Mouse (Mus musculus): ENCODE measurements around the gene Gm5431.

The Gm5431 gene

GRCm38 (mm10) chr11:48869380-48870110 is 32.5 kb downstream of the Gm5431 start:
- 68% methylated on average over 7 of the region's 7 CpGs for WGBS

DNA sequence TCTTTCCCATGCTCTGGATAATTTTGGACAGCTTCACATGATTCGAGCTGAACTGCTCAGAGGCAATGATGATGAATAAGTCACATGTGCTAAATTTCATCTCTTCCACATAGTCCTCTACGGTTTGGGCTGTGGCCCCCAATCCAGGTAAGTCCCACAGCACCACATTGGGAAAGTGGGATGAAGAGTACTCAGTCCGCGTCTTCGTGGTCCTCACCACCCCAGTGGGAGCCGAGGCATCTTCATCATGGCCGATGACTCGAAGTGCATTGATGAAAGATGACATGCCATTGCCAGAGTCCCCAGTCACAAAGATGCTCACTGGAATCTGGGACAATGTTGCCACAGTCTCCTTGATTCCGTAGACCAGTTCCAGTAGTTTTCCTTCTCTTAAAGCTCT is 35.5 kb downstream of the Gm5431 start:
- 98% methylated on average over 9 of the region's 9 CpGs for WGBS

DNA sequence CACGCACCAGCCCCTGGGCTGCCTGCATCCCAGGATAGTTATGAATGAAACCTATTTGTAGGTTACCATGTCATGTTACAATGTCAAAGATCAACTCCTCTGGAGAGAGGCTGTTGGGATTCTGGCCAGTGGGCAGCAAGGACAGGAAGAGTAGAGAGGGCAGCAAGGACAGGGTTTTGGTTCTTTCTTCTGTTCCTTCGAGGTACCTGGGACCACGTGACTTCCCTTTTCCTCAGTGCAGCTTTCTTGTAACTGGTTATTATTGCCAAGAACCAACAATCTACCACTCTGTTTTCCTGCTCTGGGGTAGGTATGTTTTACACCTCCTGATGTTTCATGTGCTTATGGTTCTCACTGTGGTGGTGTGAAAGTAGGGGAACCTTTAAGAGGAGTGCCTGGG is 38.2 kb downstream of the Gm5431 start:
- 82% methylated on average over 3 of the region's 3 CpGs for WGBS

GRCm38 (mm10) chr11:48862784-48863319 is 39.2 kb downstream of the Gm5431 start:
- 94% methylated on average over 1 of the region's 1 CpGs for WGBS

DNA sequence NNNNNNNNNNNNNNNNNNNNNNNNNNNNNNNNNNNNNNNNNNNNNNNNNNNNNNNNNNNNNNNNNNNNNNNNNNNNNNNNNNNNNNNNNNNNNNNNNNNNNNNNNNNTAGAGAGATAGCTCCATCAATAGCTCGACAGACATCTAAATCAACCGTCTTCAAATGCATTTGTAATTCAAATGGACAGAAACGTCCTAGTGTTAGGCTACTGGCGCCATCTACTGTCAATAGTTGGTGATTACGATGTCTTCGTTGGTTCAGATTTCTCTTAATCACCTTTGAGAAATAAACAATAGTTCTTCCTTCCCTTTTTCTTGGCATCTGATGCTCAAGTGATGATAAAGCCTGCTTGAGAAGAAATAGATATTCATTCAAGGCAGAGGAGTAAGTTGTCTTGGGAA is 43.0 kb downstream of the Gm5431 start:
- WGBS: under 1% methylated on average over 6 of the region's 6 CpGs

GRCm38 (mm10) chr11:48853474-48854180 is 48.4 kb downstream of the Gm5431 start:
- WGBS: 4% methylated on average over 31 of the region's 31 CpGs

DNA sequence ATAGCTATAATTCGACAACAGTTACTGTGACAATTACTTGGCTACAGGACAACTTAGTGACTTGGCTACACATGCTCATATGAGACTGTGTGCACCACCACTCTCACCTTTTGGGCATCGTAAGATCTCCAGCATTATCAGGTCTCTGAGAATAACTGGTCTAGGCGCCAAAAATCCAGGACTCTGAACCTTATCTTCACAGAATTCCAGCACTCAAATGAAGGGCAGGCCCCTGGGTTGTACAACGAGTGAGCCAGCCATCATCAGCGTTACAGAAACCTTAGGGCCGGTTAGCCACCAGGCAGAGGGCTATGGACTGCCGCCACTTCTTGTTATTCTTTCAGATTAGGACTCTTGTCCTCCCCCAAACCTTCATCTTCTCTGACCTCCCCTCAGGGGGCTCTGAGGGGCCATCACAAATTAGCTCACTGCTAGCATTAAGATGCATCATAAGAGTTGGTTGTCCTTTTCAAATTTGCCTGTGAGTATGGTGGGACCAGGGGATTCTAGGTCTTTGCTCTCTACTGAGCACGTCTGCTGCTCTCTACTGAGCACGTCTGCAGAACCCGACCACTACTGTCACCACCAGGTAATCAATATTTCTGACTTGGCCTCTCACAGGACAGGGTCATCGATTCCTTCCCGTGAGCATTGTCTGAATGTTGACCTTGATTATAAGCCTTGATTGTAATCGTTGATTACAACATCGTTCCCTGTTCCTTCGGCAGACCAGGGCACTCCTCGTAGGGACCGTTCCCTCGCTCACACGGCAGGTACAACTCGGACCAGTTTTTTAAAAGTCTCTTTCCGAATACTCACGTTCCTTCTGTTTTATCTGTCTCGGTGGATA is 49.2 kb downstream of the Gm5431 start:
- 12% methylated on average over 23 of the region's 23 CpGs for WGBS

DNA sequence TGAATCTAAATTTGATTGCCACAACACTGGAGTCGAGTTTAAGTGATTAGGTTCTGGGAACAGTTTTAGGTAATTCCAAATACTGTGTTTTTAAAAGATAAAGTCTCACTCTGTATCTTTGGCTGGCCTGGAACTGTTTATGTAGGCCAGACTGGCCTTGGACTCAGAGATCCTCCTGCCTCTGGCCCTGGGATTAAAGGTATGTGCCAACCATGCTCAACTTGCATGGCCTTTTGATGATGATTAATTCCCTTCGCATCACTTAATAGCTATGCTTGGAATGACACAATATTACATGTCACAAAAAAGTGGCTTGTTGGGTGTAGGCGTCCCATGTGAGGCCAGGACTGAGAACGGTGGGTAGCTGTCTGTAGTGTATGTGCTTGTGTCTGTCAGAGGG is 49.8 kb downstream of the Gm5431 start:
- 62% methylated on average over 4 of the region's 4 CpGs for WGBS

- WGBS: 81% methylated on average over 4 of the region's 4 CpGs
Measured at GRCm38 (mm10) chr11:48851270-48851995, 50.6 kb downstream of the Gm5431 start.

DNA sequence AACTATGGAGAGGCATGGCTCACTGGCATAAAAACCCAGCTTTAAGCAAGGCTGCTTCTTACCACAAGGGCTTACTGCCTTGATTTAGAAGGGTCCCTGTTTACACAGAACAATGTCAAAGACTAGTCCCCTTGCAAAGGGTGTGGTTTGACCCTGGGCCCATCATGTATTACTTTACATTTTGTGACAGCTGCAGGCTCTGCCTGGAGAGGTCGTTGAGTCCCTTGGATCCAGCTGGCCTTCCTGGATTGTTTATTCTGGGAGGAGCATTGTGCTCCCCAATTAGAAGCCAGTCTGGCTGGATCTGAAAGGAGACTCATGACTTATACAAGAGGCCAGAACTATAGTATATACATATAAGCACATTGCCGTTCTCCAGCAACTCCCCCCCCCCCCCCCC is 51.8 kb downstream of the Gm5431 start:
- 49% methylated on average over 2 of the region's 2 CpGs for WGBS

DNA sequence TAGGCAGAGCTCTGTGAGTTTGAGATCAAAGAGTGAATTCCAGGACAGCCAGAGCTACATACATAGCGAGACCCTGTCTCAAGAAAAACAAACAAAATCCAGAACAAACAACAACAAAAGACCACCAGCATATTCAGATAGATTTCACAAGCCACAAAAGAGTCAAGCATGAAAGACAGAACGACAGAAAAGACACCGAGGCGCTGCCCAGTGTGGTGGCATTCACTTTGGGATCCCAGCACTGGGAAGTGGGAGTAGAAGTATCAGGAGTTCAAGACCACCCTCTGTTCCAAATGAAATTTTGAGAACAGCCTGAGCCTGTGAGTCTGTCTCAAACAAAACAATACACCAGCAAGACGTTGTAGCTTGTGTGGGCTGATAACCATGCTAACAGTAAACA is 55.1 kb downstream of the Gm5431 start:
- 71% methylated on average over 5 of the region's 5 CpGs for WGBS

- WGBS: 89% methylated on average over 2 of the region's 2 CpGs
Measured at GRCm38 (mm10) chr11:48846362-48846761, 55.7 kb downstream of the Gm5431 start.

- WGBS: 66% methylated on average over 13 of the region's 13 CpGs
Measured at GRCm38 (mm10) chr11:48845244-48845815, 56.7 kb downstream of the Gm5431 start.

DNA sequence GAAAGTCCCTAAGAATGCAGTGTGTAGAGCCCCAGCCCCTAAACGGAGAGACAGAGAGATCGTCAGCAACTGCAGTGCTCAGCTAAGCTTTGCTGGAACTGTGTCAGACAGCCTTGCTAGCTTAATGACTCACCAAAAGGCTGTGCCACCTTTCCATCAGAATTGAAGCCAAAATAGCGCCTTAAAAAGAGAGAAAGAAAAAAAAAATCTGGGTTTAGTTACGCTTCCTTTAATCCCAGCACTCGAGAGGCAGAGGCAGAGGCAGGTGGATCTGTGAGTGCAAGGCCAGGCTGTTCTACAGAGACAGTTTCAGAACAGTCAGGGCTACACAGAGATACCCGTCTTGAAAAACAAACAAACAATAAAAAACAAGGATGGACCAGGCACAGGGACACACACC is 57.7 kb downstream of the Gm5431 start:
- WGBS: 44% methylated on average over 6 of the region's 6 CpGs

- WGBS: 93% methylated on average over 11 of the region's 11 CpGs
Measured at GRCm38 (mm10) chr11:48843202-48843601, 58.8 kb downstream of the Gm5431 start.

- 84% methylated on average over 4 of the region's 4 CpGs for WGBS
Measured at GRCm38 (mm10) chr11:48842378-48842792, 59.6 kb downstream of the Gm5431 start.

DNA sequence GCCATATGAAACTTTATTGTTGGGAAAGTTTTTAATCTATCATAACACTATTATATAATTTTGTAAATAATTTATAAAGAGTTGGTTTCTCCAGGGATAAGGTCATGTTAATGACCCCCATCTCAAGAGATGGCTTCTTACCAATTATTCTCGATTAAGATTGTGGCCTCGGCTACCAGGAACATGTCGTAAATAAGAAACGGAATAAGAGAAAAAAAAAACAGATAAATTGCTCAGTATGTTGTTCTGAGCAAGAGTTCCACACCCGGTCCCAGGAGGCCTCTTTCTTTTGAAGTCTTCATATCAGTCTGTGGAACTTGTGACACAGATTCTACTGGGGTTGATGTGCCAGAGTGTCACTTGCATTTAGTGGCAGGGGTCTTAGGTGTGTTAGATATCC is 60.8 kb downstream of the Gm5431 start:
- 92% methylated on average over 5 of the region's 5 CpGs for WGBS

DNA sequence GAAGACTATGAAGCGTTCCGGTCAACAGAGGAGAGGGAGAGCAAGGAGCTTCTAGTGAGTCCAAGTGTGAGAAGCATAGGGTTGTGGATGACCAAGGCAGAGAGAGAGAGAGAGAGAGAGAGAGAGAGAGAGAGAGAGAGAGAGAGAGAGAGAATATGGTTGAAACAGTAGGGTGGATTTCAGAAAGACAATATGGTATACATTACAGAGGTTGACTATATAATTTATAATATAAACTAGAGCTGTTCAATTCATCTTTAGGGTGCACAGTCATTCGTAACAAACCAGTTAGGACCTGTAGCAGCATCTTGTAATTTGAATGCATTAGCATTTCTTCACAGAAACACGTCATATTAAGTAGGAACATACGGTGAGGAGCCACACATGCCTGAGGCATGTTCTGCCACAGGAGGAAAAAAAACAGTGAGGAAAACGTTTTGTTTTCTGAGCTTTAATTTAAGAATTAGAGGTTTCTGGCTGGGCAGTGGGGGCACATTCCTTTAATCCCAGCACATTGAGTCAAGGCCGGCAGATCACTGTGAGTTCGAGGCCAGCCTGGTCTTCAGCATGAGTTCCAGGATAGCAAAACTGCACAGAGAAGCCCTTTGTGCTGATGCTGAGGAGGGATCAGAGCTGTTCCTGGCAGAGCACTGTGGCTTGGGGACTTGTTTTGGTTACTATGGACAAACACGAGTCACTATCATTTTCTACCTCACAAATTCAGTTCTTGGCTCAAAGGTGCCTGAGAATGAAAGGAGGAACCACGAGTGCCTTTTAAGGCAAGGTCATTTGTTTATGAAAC is 62.9 kb downstream of the Gm5431 start:
- 85% methylated on average over 10 of the region's 10 CpGs for WGBS

- WGBS: 4% methylated on average over 16 of the region's 16 CpGs
Measured at GRCm38 (mm10) chr11:48838181-48838797, 63.7 kb downstream of the Gm5431 start.

Data from cerebral cortex, adult 2 months (tissue).